Mouse (Mus musculus) limb, embryonic 13.5 days (tissue): ENCODE measurements around the gene Rasgef1c. TPM values are rescaled to one million over a fixed set of nuclear protein-coding genes. Genes with fewer than 3 reads are reported as not detected.

Source experiments
- ATAC-seq: fragments of 200-750 bp; cut with Nextera tagmentation; 2 replicates; pipeline ENCODE4 v1.8.0; 2017; ENCODE audit warnings: low read depth, moderate number of reproducible peaks, moderate TSS enrichment; ENCODE audit not compliant: low FRiP score
- H3K27ac ChIP-seq: fragments of 300-500 bp; sonication (generic); 2 replicates; pipeline ENCODE4 v1.5.1; 2015; ENCODE audit warnings: inconsistent platforms, mild to moderate bottlenecking, moderate library complexity
- H3K27me3 ChIP-seq: fragments of 300-500 bp; sonication (generic); 2 replicates; pipeline ENCODE4 v1.6.1; 2015; ENCODE audit warnings: mild to moderate bottlenecking, inconsistent platforms
- H3K36me3 ChIP-seq: fragments of 300-500 bp; sonication (generic); 2 replicates; pipeline ENCODE4 v1.6.1; 2015; ENCODE audit warnings: inconsistent platforms, mild to moderate bottlenecking, moderate library complexity
- H3K4me1 ChIP-seq: fragments of 300-500 bp; sonication (generic); 2 replicates; pipeline ENCODE4 v1.6.1; 2015; ENCODE audit warnings: inconsistent platforms
- H3K4me2 ChIP-seq: fragments of 300-500 bp; sonication (generic); replicated peaks from 2 replicates; pipeline ENCODE4 v1.6.1; 2015; ENCODE audit warnings: inconsistent platforms, mild to moderate bottlenecking, moderate library complexity
- H3K4me3 ChIP-seq: fragments of 300-500 bp; sonication (generic); 2 replicates; pipeline ENCODE4 v1.5.1; 2015; ENCODE audit warnings: moderate library complexity, mild to moderate bottlenecking, inconsistent platforms
- H3K9ac ChIP-seq: fragments of 300-500 bp; sonication (generic); 2 replicates; pipeline ENCODE4 v1.6.1; 2015; ENCODE audit warnings: mild to moderate bottlenecking, inconsistent platforms
- H3K9me3 ChIP-seq: fragments of 300-500 bp; sonication (generic); 2 replicates; pipeline ENCODE4 v1.6.1; 2016; ENCODE audit warnings: inconsistent platforms
- WGBS: fragments of 180-500 bp; shearing (Covaris S2); methylation state at CpG from one replicate; pipeline ENCODE4 v1.1.7; 2015; 5-methylcytosine and 5-hydroxymethylcytosine counted together
- polyA plus RNA-seq: library from polyadenylated mRNA; unstranded; fragments of >200 nt; fragmentation: Nextera tagmentation; extraction: Ambion mirVana; gene quantifications from 2 replicates; pipeline ENCODE4 v1.2.1, GENCODE M21; 2015

The Rasgef1c gene
- polyA plus RNA-seq, 1 experiment from 2014 or later = 0.27 TPM

DNA sequence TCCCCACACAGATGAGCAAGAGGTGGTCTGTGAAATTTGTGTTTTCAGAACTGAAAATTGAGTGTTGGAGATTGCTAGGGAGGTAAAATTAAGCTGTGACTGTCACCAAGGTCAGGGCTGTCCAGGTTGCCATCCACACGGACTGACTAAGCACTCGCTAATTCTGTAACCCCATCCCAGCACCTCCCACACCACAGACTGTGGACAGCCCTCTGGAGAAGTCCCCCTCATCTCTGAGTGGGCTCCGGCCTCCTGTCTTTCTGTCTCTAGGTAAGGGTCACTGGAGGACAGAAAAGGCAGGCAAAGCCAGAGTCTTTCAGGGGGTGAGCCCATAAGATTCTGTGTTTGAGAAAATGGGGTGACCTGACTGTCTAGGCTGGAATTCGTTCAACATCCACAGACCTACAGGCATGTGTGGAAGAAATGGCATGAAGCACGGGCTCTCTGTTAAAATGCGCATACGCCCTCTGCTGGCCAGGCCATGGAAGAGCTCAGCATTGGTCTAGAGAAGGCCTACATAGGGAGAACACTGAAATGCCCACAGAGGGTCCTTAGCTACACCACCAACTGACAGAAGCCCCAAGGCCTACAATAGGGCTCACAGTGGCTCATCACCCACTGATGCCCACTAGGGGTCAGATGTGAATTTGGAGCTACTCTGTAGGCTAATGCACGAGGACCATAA, 54.1 kb downstream of the Rasgef1c start:
- peak; percentile 62; the same call in 1 of the 2 replicates for ATAC-seq
- Histone ChIP-seq H3K9ac (no peak overlapping the region), H3K4me2 (no peak overlapping the region), H3K36me3 (no peaks in the 10 kb centered on the region), H3K4me1 (peaks cover 7% of the 10 kb centered on the region; the same call in 1 of the 2 replicates), H3K9me3 (no peaks in the 10 kb centered on the region), H3K4me3 (no peak overlapping the region), H3K27me3 (peaks cover 7% of the 10 kb centered on the region; the same call in 1 of the 2 replicates), H3K27ac (no peak overlapping the region)
- WGBS = 31% methylated on average over 8 of the region's 8 CpGs

DNA sequence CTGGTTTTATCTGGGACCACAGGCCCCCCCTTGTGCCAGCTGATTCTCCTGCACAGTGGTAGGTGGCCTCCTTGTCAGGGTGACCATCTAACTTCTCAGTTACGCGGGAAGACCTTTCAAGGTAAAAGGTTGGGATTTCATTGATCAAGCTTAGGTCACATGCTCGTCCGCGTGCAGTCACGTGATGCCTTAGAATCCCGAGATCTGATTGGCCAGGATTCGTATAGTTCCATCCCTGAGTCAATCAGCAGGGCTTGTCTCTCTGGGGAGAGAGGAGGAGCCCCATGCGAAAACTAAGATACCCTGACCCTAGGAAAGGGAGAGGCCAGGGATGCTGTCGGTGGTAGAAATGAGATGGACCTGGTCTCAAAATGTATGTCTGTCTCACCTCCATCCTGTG, 56.4 kb downstream of the Rasgef1c start:
- no peaks in the 10 kb centered on the region for H3K9me3 ChIP-seq
- no peak overlapping the region for H3K4me2 ChIP-seq
- H3K4me1 ChIP-seq = no peaks in the 10 kb centered on the region
- WGBS = 78% methylated on average over 10 of the region's 10 CpGs
- no peak overlapping the region for H3K27ac ChIP-seq
- H3K27me3 ChIP-seq = peaks cover 14% of the 10 kb centered on the region; the same call in 1 of the 2 replicates
- H3K4me3 ChIP-seq = no peak overlapping the region
- H3K9ac ChIP-seq = no peak overlapping the region
- no peak for ATAC-seq
- H3K36me3 ChIP-seq = no peaks in the 10 kb centered on the region

DNA sequence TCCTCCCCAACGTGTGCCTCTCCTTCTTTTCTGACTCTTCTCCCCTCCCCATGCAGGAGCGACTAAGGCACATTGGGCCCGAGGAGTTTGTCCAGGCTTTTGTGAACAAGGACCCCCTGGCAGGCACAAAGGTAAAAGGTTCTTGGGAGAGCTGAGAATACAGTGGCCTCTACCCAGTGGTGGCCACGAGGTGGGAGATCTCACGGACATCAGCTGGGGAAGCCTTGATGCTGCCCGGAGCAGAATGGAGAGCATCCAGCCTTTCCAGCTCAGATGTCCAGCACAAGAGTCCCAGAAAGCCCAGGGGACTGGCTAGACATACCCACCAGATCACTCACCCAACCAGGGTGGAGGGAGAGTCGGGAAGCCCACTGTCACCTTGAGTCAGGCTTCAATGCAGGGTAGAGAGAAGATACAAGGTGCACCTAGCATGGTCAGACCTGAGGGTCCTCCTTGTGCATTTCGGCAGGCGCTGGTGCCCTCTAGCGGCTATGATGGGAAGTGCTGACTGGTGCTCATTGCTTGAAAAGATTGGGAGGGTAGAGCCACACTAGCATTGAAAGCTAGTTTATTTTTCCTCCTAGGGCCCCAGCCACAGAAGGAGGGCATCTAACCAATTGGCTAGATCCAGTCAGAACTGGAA, 59.6 kb downstream of the Rasgef1c start:
- H3K4me3 ChIP-seq = no peak overlapping the region
- no peaks in the 10 kb centered on the region for H3K36me3 ChIP-seq
- no peaks in the 10 kb centered on the region for H3K9me3 ChIP-seq
- no peak overlapping the region for H3K9ac ChIP-seq
- no peak overlapping the region for H3K27ac ChIP-seq
- no peak overlapping the region for H3K4me2 ChIP-seq
- H3K4me1 ChIP-seq = no peaks in the 10 kb centered on the region
- H3K27me3 ChIP-seq = peaks cover 8% of the 10 kb centered on the region; the same call in 1 of the 2 replicates
- no peak for ATAC-seq
- 37% methylated on average over 10 of the region's 10 CpGs for WGBS

DNA sequence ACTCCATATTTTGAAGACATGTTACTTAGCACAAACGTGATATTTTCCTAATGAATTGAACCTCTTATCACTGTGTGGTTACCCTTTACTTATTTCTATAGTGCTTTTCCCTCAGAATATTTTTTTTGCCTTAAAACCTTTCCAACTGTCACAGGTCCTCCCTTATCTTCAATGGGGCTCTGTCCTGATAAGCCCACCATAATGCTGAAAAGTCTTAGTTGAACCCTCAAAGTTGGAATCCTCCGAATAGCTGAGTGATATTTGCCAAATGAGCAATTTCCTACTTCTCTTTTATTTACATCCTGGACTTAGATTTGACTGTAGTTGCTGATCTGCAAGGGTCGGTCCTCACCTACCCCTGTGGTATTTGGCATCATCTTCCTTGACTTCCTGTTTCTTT, 63.7 kb downstream of the Rasgef1c start:
- H3K36me3 ChIP-seq = no peaks in the 10 kb centered on the region
- H3K9me3 ChIP-seq = no peaks in the 10 kb centered on the region
- no peak overlapping the region for H3K4me3 ChIP-seq
- WGBS = 72% methylated on average over 3 of the region's 3 CpGs
- H3K27me3 ChIP-seq = 0 out of 2 replicates have a peak, but pooled peaks cover 6% of the 10 kb centered on the region
- H3K4me1 ChIP-seq = no peaks in the 10 kb centered on the region
- no peak overlapping the region for H3K4me2 ChIP-seq
- no peak overlapping the region for H3K9ac ChIP-seq
- H3K27ac ChIP-seq = no peak overlapping the region
- ATAC-seq = no peak

DNA sequence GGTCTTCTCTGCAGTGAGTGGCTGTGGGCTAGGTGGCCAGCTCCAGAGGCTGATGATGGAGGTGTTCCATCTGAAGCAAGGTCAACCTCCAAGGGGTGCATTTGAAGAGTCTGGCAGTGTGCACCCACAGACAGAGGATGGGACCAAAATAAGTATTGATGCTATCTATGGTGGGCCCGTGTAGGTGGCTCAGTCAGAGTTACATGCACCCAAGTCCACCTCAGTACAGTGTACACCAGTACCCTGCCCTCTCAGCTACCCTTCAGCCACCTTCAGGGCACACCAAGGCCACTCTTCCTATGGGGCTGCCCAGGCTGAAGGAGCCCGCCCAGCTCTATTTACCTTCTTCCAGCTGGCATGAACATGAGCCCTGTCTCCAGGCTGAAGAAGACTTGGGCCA, 68.1 kb downstream of the Rasgef1c start:
- H3K9me3 ChIP-seq = no peaks in the 10 kb centered on the region
- H3K4me1 ChIP-seq = no peaks in the 10 kb centered on the region
- H3K4me2 ChIP-seq = no peak overlapping the region
- no peak overlapping the region for H3K9ac ChIP-seq
- no peak overlapping the region for H3K27ac ChIP-seq
- WGBS = 90% methylated on average over 2 of the region's 2 CpGs
- no peaks in the 10 kb centered on the region for H3K27me3 ChIP-seq
- H3K36me3 ChIP-seq = no peaks in the 10 kb centered on the region
- no peak overlapping the region for H3K4me3 ChIP-seq
- no peak for ATAC-seq

DNA sequence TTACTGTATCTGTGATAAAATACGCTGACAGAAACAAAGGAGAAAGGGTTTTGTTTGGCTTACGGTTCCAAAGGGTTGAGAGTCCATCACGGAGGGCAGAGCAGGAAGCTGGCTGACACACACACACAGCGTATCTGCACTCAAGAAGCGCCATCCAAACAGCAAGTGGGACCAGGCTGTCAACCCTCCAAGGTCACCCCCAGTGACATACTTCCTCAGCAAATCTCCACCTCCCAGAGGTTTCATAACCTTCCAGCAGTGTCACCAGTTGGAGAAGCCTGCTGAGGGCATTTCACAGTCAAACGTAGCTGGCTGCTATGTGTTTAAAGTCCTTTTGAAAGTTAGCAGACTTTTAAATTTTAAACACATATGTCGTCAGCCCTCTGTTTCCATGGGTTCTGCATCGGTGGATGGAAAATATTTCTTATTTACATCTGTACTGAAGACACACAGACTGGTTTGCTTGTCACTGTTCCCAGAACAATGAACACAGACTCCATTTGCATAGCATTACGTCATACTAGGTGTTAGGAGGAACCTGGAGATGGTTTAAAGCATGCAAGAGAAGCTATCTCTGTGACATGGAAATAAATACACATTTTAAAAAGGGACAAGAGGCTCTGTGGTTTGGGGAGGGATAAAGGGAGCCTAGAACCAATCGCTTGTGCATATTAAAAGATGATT, 72.2 kb downstream of the Rasgef1c start:
- ATAC-seq = no peak
- no peaks in the 10 kb centered on the region for H3K27me3 ChIP-seq
- no peaks in the 10 kb centered on the region for H3K9me3 ChIP-seq
- H3K4me3 ChIP-seq = no peak overlapping the region
- H3K36me3 ChIP-seq = no peaks in the 10 kb centered on the region
- H3K4me1 ChIP-seq = no peaks in the 10 kb centered on the region
- no peak overlapping the region for H3K9ac ChIP-seq
- 87% methylated on average over 10 of the region's 10 CpGs for WGBS
- H3K4me2 ChIP-seq = no peak overlapping the region
- no peak overlapping the region for H3K27ac ChIP-seq

DNA sequence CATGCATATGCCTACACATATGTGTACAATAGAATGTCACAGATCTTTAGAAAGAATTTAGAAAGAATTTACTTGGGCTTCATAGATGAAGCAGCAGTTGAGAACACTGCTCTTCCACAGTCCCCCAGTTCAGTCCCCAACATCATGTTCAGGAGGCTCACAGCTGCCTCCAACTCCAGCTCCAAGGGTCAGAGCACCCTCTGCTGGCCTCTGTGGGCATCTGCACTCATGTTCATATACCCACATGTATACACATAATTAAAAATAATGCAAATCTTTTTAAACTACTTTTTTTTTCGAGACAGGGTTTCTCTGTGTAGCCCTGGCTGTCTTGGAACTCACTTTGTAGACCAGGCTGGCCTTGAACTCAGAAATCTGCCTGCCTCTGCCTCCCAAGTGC, 73.0 kb downstream of the Rasgef1c start:
- no peak overlapping the region for H3K4me2 ChIP-seq
- no peak overlapping the region for H3K27ac ChIP-seq
- ATAC-seq = no peak
- H3K9ac ChIP-seq = no peak overlapping the region
- WGBS = 61% methylated on average over 1 of the region's 1 CpGs
- H3K4me3 ChIP-seq = no peak overlapping the region
- no peaks in the 10 kb centered on the region for H3K36me3 ChIP-seq
- H3K4me1 ChIP-seq = no peaks in the 10 kb centered on the region
- H3K27me3 ChIP-seq = no peaks in the 10 kb centered on the region
- H3K9me3 ChIP-seq = no peaks in the 10 kb centered on the region

DNA sequence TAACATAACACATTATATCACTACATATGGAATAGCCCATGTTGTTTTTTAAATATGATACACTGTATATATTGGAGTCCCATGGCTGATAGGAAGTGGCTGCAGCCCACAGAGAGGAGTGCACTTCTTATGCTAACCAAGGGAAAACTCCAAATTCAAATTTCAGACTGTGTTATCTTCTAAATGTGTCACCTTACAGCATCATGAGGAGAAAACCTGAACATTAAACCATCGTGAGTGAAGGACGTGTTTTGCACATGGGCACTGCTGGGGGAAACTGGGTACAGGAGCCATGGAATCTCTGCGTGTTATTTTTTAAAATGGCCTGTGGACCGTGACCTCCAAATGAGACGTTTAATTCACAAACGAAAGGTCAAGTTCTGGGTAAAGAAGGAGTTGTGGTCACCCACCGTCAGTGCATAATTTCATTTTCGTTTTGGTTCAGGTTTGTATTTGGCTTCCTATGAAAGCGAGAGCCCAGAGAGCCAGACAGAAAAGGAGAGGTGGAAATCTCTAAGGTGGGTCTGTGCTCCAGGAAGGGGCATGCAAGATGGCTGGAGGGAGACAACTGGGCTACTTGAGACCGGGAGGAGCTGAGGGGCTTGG, 76.4 kb downstream of the Rasgef1c start:
- H3K27ac ChIP-seq = no peak overlapping the region
- no peak overlapping the region for H3K4me2 ChIP-seq
- H3K9ac ChIP-seq = no peak overlapping the region
- H3K9me3 ChIP-seq = no peaks in the 10 kb centered on the region
- H3K27me3 ChIP-seq = no peaks in the 10 kb centered on the region
- H3K4me1 ChIP-seq = no peaks in the 10 kb centered on the region
- no peaks in the 10 kb centered on the region for H3K36me3 ChIP-seq
- no peak overlapping the region for H3K4me3 ChIP-seq
- ATAC-seq = no peak
- WGBS = 80% methylated on average over 10 of the region's 10 CpGs

DNA sequence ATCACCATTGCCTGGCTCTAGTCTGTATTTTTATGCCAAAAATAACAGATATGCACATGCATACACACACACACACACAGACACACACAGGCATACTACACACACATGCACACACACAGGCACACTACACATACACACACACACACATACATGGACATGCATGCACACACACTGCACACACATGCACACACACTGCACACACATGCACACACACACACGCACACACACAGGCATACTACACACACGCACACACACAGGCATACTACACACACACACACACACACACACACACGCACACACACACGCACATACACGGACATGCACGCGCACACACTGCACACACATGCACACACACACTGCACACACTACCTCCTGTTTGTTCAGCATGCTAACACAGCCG, 77.3 kb downstream of the Rasgef1c start:
- Histone ChIP-seq H3K27ac (no peak overlapping the region), H3K4me1 (no peaks in the 10 kb centered on the region), H3K9ac (no peak overlapping the region), H3K9me3 (no peaks in the 10 kb centered on the region), H3K4me3 (no peak overlapping the region), H3K27me3 (no peaks in the 10 kb centered on the region), H3K36me3 (no peaks in the 10 kb centered on the region), H3K4me2 (no peak overlapping the region)
- ATAC-seq = no peak
- WGBS = 93% methylated on average over 8 of the region's 8 CpGs

DNA sequence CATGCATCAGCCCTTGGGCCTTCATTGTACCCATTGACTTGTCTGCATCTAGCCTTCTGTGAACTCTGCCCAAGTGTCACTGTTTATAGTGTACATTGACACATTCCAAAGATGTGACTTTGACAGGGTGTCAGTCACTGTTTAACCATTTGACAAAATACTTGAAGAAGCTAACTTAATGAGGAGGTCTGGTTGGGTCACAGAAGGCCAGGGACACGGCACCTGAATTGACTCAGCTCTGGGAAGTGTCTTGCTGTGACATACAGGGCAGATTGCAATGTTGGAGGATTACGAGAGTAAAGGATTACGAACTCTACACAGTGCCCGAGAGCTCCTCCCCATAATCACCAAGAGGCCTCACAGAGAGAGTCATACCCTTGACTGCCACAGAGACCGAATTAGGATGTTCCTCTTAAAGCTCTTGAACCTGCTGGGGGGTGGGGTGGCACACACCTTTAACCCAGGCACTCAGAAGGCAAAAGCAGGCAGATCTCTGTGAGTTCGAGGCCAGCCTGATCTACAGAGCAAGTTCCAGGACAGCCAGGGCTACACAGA, 79.1 kb downstream of the Rasgef1c start:
- no peaks in the 10 kb centered on the region for H3K4me1 ChIP-seq
- WGBS = 67% methylated on average over 6 of the region's 6 CpGs
- no peak overlapping the region for H3K4me3 ChIP-seq
- H3K27me3 ChIP-seq = no peaks in the 10 kb centered on the region
- H3K27ac ChIP-seq = no peak overlapping the region
- no peak overlapping the region for H3K4me2 ChIP-seq
- ATAC-seq = no peak
- no peaks in the 10 kb centered on the region for H3K36me3 ChIP-seq
- H3K9ac ChIP-seq = no peak overlapping the region
- no peaks in the 10 kb centered on the region for H3K9me3 ChIP-seq

DNA sequence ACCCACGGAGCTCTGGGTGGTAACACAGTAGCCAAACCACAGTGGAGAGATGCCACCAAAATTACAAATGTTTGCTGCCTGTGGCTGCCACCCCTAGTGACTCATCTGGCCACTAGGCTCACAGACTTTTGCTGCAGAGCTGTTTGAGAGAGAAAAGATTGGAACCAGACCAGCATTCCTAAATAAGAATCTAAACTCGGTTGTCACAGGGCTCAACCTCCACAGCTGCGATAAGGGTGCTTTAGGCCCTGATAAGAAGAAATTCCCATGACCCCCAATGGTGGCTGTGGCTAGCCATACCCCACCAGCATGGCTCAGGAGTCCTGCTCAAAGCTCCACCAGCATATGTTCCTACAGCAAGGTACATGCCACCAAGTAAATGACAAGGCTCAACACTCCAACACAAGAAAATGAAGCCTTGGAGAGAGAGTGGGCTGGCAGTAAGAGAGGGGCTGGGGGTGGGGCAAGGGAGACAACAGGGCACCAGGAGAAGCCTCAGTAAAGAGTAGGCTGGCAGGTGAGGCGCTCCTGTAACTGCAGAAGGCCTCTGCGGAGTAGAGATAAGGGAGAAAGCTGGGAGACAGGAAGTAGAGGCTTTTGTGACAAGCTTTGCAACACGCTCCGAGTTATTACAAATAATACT, 79.8 kb downstream of the Rasgef1c start:
- WGBS = 74% methylated on average over 7 of the region's 7 CpGs
- H3K4me3 ChIP-seq = no peak overlapping the region
- no peaks in the 10 kb centered on the region for H3K9me3 ChIP-seq
- H3K4me1 ChIP-seq = no peaks in the 10 kb centered on the region
- no peaks in the 10 kb centered on the region for H3K36me3 ChIP-seq
- H3K27ac ChIP-seq = no peak overlapping the region
- H3K9ac ChIP-seq = no peak overlapping the region
- H3K27me3 ChIP-seq = no peaks in the 10 kb centered on the region
- ATAC-seq = no peak
- H3K4me2 ChIP-seq = no peak overlapping the region
